Comparison of ENCODE assay signal across 9 mouse cellular contexts in the genomic region with DNA sequence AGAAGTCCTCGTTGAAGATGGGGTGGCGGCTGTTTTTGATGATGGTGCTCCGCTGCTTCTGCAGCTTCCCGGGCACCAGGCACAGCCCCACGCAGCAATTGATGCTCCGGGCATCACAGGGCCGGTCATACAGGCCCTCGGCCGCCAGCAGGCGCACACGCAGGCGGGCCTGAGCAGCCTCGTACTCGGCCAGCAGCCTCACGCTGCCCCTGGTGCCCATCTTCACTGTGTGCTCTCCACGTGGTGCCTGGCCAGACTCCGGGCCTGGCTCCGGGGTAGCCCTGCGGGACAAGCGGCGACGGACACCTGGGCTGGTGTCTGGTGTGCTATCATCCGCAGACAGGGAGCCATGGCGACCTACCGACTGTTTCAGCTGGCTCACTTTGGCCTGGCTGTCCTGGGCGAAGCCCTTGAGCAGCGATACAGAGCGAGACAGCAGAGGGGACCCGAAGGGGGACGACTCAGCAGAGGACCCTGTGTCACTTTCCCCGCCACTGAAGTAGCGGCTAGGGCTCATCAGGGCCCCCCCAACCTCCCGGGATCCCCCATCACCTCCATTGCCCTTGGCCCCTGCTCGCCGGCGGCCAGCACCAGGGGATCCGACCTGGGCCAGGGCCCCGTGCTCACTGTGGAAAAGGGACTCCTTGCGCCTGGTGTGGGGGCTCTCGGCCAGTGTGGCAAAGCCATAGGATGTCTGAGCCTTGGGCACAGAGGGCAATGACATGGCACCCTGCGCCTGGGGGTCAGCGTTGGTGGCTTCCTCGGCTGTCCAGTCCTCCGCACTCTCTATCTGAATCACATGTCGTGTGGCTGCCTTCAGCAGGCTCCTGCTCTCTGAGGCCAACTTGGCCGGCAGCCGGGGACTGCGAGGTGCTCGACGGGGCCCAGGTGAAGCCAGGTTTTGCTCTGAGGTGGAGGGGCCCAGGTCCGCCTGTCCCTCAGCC. TPM values are rescaled to one million over a fixed set of nuclear protein-coding genes. Genes with fewer than 3 reads are reported as not detected.
DNase-seq lines count a peak whose midpoint lies in the region; ATAC-seq and TF ChIP-seq lines count a peak whose summit lies in the region.
"Had no signal": no experiment of that assay in that cellular context is flagged by ENCODE, and none has a peak within 500 bp of the region (broad histone marks: within the 10 kb centered on the region; RNA-seq: fewer than 3 reads in every experiment).

No protein-coding gene starts in this region.

- H3K9ac ChIP-seq in kidney, embryonic 15.5 days: no peak overlapping the region
- no peak overlapping the region for H3K9ac ChIP-seq in heart, postnatal 0 days (replicated peaks; ENCODE audit: low read depth, low read length)

- H3K27ac ChIP-seq in kidney, embryonic 15.5 days: no peak overlapping the region
- H3K27ac ChIP-seq in heart, postnatal 0 days (ENCODE audit: low read depth): no peak overlapping the region
- H3K27ac ChIP-seq in midbrain, embryonic 10.5 days (replicated peaks): no peak overlapping the region

- 13% methylated on average over 51 of the region's 51 CpGs for WGBS in kidney, embryonic 15.5 days
- 12% methylated on average over 51 of the region's 51 CpGs for WGBS in heart, postnatal 0 days
- 12% methylated on average over 51 of the region's 51 CpGs for WGBS in midbrain, embryonic 10.5 days

- TF ChIP-seq CTCF in heart, postnatal 0 days (IDR thresholded peaks at IDR 0.05; ENCODE audit: low read depth): peak; percentile 30; the same call in 1 of the 2 replicates

- peak overlapping the region; percentile 99 for H3K4me2 ChIP-seq in kidney, embryonic 15.5 days
- peak overlapping the region; percentile 28; the same call in 1 of the 2 replicates for H3K4me2 ChIP-seq in heart, postnatal 0 days (ENCODE audit: low read depth, low read length)

- ATAC-seq in kidney, embryonic 15.5 days (replicated peaks; ENCODE audit: low FRiP score): peak; percentile 34
- ATAC-seq in heart, postnatal 0 days (ENCODE audit: insufficient read depth, low read depth): peak; percentile 34

- no peaks in the 10 kb centered on the region for H3K36me3 ChIP-seq in kidney, embryonic 15.5 days
- no peaks in the 10 kb centered on the region for H3K36me3 ChIP-seq in heart, postnatal 0 days (replicated peaks; ENCODE audit: control insufficient read depth, insufficient read depth, low read length)
- no peaks in the 10 kb centered on the region for H3K36me3 ChIP-seq in midbrain, embryonic 10.5 days

- peaks cover 39% of the 10 kb centered on the region for H3K27me3 ChIP-seq in kidney, embryonic 15.5 days
- H3K27me3 ChIP-seq in heart, postnatal 0 days (ENCODE audit: control insufficient read depth, insufficient read depth, low read length): peaks cover 36% of the 10 kb centered on the region
- H3K27me3 ChIP-seq in midbrain, embryonic 10.5 days (ENCODE audit: low read depth, poor library complexity, severe bottlenecking): peaks cover 54% of the 10 kb centered on the region

- H3K4me1 ChIP-seq in kidney, embryonic 15.5 days: peaks cover 31% of the 10 kb centered on the region
- H3K4me1 ChIP-seq in heart, postnatal 0 days (ENCODE audit: control insufficient read depth, insufficient read depth): peaks cover 13% of the 10 kb centered on the region; the same call in 1 of the 2 replicates
- H3K4me1 ChIP-seq in midbrain, embryonic 10.5 days: peaks cover 52% of the 10 kb centered on the region

- H3K9me3 ChIP-seq in kidney, embryonic 15.5 days (replicated peaks): no peaks in the 10 kb centered on the region
- no peaks in the 10 kb centered on the region for H3K9me3 ChIP-seq in heart, postnatal 0 days (replicated peaks; ENCODE audit: control insufficient read depth, low read length)
- no peaks in the 10 kb centered on the region for H3K9me3 ChIP-seq in midbrain, embryonic 10.5 days (replicated peaks)

- peak overlapping the region; percentile 62 for H3K4me3 ChIP-seq in kidney, embryonic 15.5 days (replicated peaks)
- 0 out of 2 replicates have a peak overlapping the region, but pooled peaks have one; percentile 10 for H3K4me3 ChIP-seq in heart, postnatal 0 days (ENCODE audit: low read depth, low read length)
- H3K4me3 ChIP-seq in midbrain, embryonic 10.5 days: peak overlapping the region; percentile 76

- TF ChIP-seq EP300 in heart, postnatal 0 days (IDR thresholded peaks at IDR 0.05; ENCODE audit: low read depth): no peak

- DNase-seq in kidney, postnatal 14 days: no peak
- DNase-seq in embryo, embryonic 10 days (ENCODE audit: low spot score): peak; percentile 69
- DNase-seq in heart, postnatal 0 days (ENCODE audit: low spot score): no peak
- DNase-seq in midbrain, embryonic 10.5 days (ENCODE audit: low spot score): peak; percentile 68
- no peak for DNase-seq in c-Kit-positive CD71-positive TER-119-positive erythroid progenitor cells, embryonic 14.5 days (ENCODE audit: low spot score)
- DNase-seq in spleen, postnatal 10 days (ENCODE audit: low spot score in 2 of 2): no peak
- DNase-seq in frontal cortex, adult 2 months (ENCODE audit: extremely low spot score in 1 of 2, low spot score in 1 of 2): no peak

RNA-seq across cellular contexts. Expression of a gene that starts 1.4 kb away (rescaled TPM):
- polyA plus RNA-seq in kidney, embryonic 15.5 days (2015; fragmentation: Nextera tagmentation; extraction: Ambion mirVana): 0.05 TPM in 1 of 2 replicates, not detected in the other
- not detected in 2 replicates for total RNA-seq in heart, postnatal 0 days (2014; rRNA removed; ENCODE audit: low replicate concordance)
- not detected in 2 replicates for polyA plus RNA-seq in heart, postnatal 0 days (2015; fragmentation: Nextera tagmentation; extraction: Ambion mirVana)
- polyA plus RNA-seq in midbrain, embryonic 10.5 days (2016; fragmentation: Nextera tagmentation; extraction: Ambion mirVana): 0.06 and 0.11 TPM in 2 replicates
- polyA plus RNA-seq in frontal cortex, adult 2 months (2012; rRNA removed): 9.8 and 11.3 TPM in 2 replicates

RNA-seq across cellular contexts. Expression of a gene that starts 25.3 kb away (rescaled TPM):
- 10.4 and 12.2 TPM in 2 replicates for polyA plus RNA-seq in kidney, embryonic 15.5 days (2015; fragmentation: Nextera tagmentation; extraction: Ambion mirVana)
- 2.7 and 3.1 TPM in 2 replicates for total RNA-seq in heart, postnatal 0 days (2014; rRNA removed; ENCODE audit: low replicate concordance)
- 1.1 and 1.2 TPM in 2 replicates for polyA plus RNA-seq in heart, postnatal 0 days (2015; fragmentation: Nextera tagmentation; extraction: Ambion mirVana)
- polyA plus RNA-seq in midbrain, embryonic 10.5 days (2016; fragmentation: Nextera tagmentation; extraction: Ambion mirVana): 18.5 and 20.1 TPM in 2 replicates
- polyA plus RNA-seq in frontal cortex, adult 2 months (2012; rRNA removed): 54.1 and 63.1 TPM in 2 replicates

RNA-seq across cellular contexts. Expression of a gene that starts 25.3 kb away (rescaled TPM):
- not detected in 2 replicates for polyA plus RNA-seq in kidney, embryonic 15.5 days (2015; fragmentation: Nextera tagmentation; extraction: Ambion mirVana)
- total RNA-seq in heart, postnatal 0 days (2014; rRNA removed; ENCODE audit: low replicate concordance): not detected in 2 replicates
- polyA plus RNA-seq in heart, postnatal 0 days (2015; fragmentation: Nextera tagmentation; extraction: Ambion mirVana): not detected in 2 replicates
- polyA plus RNA-seq in midbrain, embryonic 10.5 days (2016; fragmentation: Nextera tagmentation; extraction: Ambion mirVana): not detected in 2 replicates
- 1.1 and 2.0 TPM in 2 replicates for polyA plus RNA-seq in frontal cortex, adult 2 months (2012; rRNA removed)
- total RNA-seq: layer of hippocampus, postnatal 10 days had no signal

RNA-seq across cellular contexts. Expression of a gene that starts 33.1 kb away (rescaled TPM):
- not detected in 2 replicates for polyA plus RNA-seq in kidney, embryonic 15.5 days (2015; fragmentation: Nextera tagmentation; extraction: Ambion mirVana)
- not detected in 2 replicates for total RNA-seq in heart, postnatal 0 days (2014; rRNA removed; ENCODE audit: low replicate concordance)
- polyA plus RNA-seq in heart, postnatal 0 days (2015; fragmentation: Nextera tagmentation; extraction: Ambion mirVana): not detected in 2 replicates
- polyA plus RNA-seq in midbrain, embryonic 10.5 days (2016; fragmentation: Nextera tagmentation; extraction: Ambion mirVana): not detected in 2 replicates
- polyA plus RNA-seq in frontal cortex, adult 2 months (2012; rRNA removed): 0.22 and 0.25 TPM in 2 replicates

RNA-seq across cellular contexts. Expression of a gene that starts 51.9 kb away (rescaled TPM):
- polyA plus RNA-seq in kidney, embryonic 15.5 days (2015; fragmentation: Nextera tagmentation; extraction: Ambion mirVana): 2.7 and 2.8 TPM in 2 replicates
- not detected in 2 replicates for total RNA-seq in heart, postnatal 0 days (2014; rRNA removed; ENCODE audit: low replicate concordance)
- 1.3 and 1.4 TPM in 2 replicates for polyA plus RNA-seq in heart, postnatal 0 days (2015; fragmentation: Nextera tagmentation; extraction: Ambion mirVana)
- 0.89 and 1.1 TPM in 2 replicates for polyA plus RNA-seq in midbrain, embryonic 10.5 days (2016; fragmentation: Nextera tagmentation; extraction: Ambion mirVana)
- polyA plus RNA-seq in frontal cortex, adult 2 months (2012; rRNA removed): not detected in 2 replicates

Comparison
In these comparisons a context has a peak if more than half of its experiments do, and no peak if none do; other contexts are left out.
1. H3K4me3 ChIP-seq: peak in every context shown above with its lines; median percentile 76 in midbrain, embryonic 10.5 days; 62 in kidney, embryonic 15.5 days; 10 in heart, postnatal 0 days.
2. DNase-seq: peak in embryo, embryonic 10 days (single experiment) and midbrain, embryonic 10.5 days (single experiment); none in kidney, postnatal 14 days (single experiment), heart, postnatal 0 days (single experiment), c-Kit-positive CD71-positive TER-119-positive erythroid progenitor cells, embryonic 14.5 days (single experiment), spleen, postnatal 10 days (0 of 2) and frontal cortex, adult 2 months (0 of 2).